Mouse (Mus musculus): ENCODE measurements around the gene Chic2.
A peak's percentile ranks its signal among the peaks of the same experiment; 100 is the strongest.

Gene Chic2

DNA sequence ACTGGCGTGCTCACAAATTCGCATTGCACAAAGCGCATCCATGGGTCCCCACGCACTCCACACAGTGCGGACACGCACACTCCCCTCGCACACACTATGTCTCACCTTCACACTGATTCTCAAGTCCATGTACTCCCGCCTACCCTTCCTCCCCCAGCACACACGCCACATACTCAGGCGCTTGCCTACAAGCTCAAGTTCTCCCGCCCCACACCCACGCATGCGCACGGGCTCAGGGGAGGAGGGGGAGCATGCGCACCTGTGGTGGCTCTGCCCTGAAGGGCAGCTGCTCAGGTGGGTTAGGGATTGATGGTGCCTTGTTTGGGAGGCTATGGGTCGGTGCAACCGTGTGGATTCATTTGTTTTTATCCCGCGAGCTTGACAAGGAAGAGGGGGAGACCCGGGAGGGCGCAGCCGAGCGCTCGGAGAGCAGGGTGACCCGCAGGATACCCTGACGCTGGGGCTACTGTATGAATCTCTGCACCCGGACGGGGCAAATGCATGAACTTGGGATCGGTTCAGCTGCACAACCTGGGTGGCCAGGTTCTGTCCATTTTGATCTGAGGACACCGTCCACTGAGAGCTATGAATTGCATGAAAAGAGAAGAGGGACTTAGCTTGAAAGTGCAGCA, 22.7 kb upstream of the Chic2 start:
- peak; percentile 98 for DNase-seq (ENCODE audit: low read depth, low spot score)

DNA sequence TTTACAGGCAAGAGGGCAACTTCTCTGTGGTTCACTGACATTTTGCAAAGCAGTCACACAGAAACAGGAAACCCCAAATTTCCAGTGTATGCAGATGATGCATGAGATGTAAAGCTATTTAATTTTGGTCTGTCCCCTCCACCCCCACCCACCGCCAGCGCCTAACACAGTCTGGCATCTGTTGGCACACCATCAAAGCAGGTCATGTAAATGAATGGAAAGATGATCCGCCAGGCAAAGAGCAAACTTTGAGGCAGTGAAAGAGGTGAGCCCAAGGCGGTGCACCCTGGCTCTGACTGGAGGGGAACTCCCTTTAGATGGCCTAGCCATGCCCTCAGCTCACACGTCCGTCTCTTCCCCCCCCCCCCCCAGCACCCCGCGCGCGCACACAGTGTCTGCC, 22.1 kb upstream of the Chic2 start:
- DNase-seq (ENCODE audit: low read depth, low spot score): peak; percentile 96

- no peak for DNase-seq (ENCODE audit: low read depth, low spot score)
Measured at GRCm38 (mm10) chr5:75063177-75063576, 18.6 kb upstream of the Chic2 start.

DNA sequence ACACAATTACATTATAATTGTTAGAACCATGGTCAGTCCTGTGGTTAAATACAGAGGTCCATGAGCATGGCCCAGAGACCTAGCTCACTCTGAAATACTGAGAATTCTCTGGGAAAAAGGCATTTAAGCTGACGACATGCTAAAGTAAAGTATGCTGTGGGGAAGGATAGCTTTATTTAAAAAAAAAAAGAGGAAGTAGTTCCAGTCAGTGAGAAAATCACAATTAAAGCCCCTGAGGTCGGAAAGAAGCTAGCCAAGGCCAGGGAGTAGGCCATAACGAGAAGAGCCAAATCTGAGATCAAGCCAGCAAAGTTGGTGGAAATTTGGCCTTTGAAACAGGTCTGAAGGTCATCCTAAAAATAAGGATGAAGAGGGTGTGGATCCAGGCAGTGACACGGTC, 6.5 kb upstream of the Chic2 start:
- DNase-seq (ENCODE audit: low read depth, low spot score): no peak

GRCm38 (mm10) chr5:75046681-75047321, 2.2 kb upstream of the Chic2 start:
- DNase-seq (ENCODE audit: low read depth, low spot score): no peak

- no peak for DNase-seq (ENCODE audit: low read depth, low spot score)
Measured at GRCm38 (mm10) chr5:75045371-75045770, 797 bp upstream of the Chic2 start.

- DNase-seq (ENCODE audit: low read depth, low spot score): peak; percentile 68
Measured at GRCm38 (mm10) chr5:75043621-75044301, 813 bp downstream of the Chic2 start.

DNA sequence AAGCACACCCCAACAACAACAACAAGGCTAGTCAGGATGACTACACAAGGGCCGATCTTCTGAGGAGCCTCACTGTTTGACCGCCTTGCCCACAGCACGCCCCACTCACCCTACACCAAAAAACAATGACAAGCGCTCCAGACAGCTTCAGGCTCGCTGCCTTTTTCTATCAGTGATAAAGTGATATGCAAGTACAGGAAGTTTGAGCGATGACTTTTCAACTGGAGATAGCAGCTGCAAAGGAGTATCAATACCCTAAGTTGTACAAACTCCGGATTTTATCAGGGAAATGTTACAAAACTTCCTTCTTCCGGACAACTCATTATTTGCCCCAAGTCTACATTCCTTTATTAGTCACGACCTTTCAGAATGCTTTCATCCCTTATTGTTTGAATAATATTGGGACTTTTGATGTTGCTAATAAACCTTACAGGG, 1.5 kb downstream of the Chic2 start:
- DNase-seq (ENCODE audit: low read depth, low spot score): no peak

DNA sequence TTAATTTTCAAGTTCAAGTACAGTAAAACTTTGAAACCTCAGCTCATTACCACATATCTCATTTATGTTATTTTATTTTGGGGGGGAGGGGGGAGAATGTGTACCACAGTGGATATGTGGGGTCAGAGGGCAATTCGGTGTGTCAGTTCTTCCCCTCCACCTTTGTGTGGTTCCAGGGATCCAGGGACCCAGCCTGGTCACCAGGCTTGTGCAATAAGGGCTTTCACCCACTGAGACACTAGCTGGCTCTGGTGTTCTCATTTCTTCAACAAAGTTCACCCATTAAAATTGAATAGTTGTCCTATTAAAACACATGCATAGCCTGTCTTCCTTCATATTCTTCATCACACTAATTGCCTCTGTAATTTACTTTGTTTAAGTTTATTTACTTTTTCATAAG, 5.3 kb downstream of the Chic2 start:
- DNase-seq (ENCODE audit: low read depth, low spot score): no peak

- no peak for DNase-seq (ENCODE audit: low read depth, low spot score)
Measured at GRCm38 (mm10) chr5:75035475-75035874, 9.1 kb downstream of the Chic2 start.

DNA sequence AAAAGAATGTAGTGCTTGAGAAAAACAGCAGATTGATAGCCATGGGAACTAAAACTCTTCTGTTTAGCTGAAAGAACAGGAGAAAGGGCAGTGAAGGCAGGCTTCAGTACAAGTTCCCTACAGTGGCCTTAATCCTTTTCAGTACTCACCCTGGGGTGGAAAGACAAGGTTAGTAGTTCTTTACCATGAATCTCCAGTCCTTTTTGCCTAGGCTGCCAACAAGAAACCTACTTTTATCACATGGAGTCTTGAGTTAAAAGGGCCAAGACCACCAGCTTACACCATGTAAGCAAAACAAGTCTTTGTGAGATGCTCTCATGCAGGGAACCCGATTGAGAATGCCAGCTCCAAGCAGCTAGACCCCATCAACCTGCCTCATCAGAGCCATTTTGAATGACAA, 29.8 kb downstream of the Chic2 start:
- DNase-seq (ENCODE audit: low read depth, low spot score): no peak

DNA sequence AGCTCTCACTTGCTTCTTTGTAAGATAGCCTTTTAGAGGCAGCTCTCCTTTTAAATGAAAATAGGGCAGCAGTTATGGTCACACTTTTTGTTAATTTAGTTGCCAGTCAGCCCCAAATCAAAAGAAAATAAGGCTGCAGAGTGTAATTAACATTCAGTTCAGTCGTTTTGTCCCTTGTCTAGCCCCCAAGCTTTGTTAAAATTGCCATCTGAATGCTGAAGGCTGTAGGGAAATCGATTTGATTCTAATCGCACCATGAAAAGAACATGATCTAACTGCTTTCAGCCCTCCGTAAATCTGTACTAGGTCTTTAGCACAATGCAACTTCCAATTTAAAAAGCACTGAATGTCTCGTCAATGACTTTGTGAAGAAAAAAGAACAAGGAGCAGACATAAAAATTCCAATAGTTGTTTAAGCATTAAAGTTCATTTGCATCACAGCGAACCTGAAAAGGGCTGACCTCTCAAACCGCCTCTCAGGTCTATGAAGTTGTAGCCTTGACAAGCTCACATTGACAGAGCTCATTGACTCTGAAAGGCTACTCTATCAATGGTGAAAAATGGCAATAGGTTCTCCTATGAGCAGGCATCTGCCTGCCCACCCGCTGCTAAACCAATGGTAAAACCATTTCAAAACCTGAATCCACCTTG, 31.7 kb downstream of the Chic2 start:
- no peak for DNase-seq (ENCODE audit: low read depth, low spot score)

DNA sequence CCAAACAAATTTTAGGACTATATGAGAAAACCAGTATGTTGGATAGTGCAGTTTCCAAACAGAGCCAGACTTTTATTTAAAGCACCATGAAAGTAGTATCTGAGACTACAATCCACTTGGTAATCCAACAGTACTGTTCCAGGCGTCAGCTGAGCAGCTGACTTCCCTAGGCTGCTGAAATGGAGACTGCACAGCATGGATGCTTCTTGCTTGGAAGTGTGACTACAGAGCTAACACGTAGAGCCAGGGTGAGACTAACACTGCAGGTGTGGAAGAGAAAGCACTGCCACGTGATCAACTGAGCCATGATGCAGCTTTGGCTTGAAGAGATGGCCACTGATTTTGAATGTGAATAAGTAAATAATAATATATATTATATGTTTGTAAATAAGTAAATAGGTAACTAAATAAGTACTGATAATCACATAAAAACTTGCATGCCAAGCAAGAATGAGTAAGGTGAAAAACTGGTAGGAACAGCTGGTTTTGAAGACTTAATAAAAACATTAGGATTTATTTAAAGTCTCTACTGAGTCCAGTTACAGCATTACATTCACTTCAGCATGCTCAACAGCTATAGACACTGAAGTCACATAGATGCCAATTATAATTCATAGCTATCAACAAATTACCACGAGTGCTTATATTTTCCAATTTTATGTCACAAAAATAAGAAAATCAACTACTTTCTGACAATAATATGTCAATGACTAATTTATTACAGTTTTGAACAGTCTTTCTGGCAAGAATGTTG, 32.4 kb downstream of the Chic2 start:
- DNase-seq (ENCODE audit: low read depth, low spot score): no peak

DNA sequence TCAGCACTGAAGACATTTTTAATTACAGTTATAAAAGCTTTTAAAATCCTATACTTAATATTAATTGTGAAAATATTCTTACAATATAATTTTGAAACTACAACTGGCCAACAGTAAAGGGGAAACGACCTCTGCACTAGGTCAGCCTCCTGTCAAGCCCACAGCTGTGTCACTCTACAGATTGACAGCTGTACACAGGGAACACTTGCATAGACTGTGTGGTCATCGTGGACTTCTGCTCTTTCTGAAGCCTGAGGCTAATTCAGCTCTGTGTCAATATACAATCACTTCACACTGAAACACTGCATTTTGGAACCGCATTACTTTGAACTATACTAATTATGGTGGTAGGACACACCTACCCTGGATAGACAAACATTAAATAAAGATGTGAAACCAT, 39.8 kb downstream of the Chic2 start:
- no peak for DNase-seq (ENCODE audit: low read depth, low spot score)

DNA sequence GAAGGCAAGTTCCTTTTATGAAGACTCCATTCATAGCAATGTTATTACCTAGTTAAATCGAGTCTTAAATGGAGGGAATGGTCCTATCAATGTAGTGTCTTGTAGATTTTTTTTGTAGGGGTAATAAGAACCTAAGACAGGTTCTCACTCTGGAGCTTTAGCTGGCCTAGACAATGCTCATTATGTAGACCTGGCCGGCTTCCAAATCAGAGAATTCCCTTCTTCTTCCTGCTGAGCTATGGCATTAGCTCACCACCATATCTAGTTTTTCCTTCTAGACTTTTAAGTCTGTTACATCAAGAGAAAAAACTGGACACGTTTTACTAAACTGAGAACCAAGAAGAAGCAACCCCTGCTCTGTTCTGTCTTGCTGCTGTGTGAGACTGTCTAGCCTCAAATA, 42.5 kb downstream of the Chic2 start:
- no peak for DNase-seq (ENCODE audit: low read depth, low spot score)

GRCm38 (mm10) chr5:74998716-74999512, 45.7 kb downstream of the Chic2 start:
- DNase-seq (ENCODE audit: low read depth, low spot score): no peak

GRCm38 (mm10) chr5:74994947-74995346, 49.6 kb downstream of the Chic2 start:
- DNase-seq (ENCODE audit: low read depth, low spot score): no peak

- DNase-seq (ENCODE audit: low read depth, low spot score): no peak
Measured at GRCm38 (mm10) chr5:74984101-74984500, 60.5 kb downstream of the Chic2 start.

DNA sequence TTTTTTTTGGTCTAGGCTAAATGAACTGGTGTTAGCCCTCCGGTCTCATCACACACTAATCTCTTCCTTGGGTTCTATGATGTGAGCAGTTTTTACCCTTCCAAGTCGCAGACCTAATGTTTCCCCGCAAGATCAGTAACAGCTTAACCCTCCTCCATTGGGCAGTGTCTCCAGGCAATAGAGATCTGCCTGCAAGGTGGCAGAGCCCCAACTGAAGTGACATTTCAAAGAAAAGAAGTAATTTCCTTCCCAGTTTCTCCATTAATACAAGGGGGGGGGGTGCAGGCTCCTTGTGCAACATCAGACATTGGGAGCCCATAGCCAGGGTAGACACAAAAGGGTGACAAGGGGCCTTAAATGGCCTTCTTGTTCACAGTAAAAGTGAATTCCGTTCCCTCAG, 64.0 kb downstream of the Chic2 start:
- DNase-seq (ENCODE audit: low read depth, low spot score): no peak

GRCm38 (mm10) chr5:74980154-74980553, 64.4 kb downstream of the Chic2 start:
- no peak for DNase-seq (ENCODE audit: low read depth, low spot score)

GRCm38 (mm10) chr5:74979586-74979985, 65.0 kb downstream of the Chic2 start:
- DNase-seq (ENCODE audit: low read depth, low spot score): no peak

All from A20 (cell line).